ENCODE assay signal across 10 mouse cellular contexts in the genomic region with DNA sequence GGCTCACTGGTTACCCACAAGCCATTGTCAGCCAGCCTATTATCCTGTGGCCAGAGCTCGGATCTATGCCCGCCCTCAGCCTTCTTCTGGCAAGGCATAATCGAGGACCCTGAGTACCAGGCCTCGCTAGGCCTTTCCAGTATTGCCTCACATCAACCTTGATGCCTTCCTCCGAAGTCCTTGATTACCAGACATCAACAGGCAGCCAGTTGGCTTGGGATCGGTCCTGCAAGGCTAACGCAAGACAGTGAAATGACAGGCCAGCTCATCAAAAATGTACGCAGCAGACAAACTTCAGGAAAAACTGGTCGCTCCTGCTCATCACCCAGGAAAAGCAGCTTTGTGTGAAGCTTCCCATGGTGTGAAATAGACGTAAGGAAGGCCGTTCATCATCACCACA.
"Had no signal": no experiment of that assay in that cellular context is flagged by ENCODE, and none has a peak within 500 bp of the region (broad histone marks: within the 10 kb centered on the region; RNA-seq: fewer than 3 reads in every experiment).

No protein-coding gene starts in this region.

- DNase-seq: kidney, adult 9 months; kidney, postnatal 36 days; layer of hippocampus, adult 9-11 months; layer of hippocampus, postnatal 36 days; lung, adult 2 months; lung, postnatal 36 days; midbrain, embryonic 14.5 days; right cerebral cortex, postnatal 14 days; thymus, adult 18-20 months; thymus, postnatal 14 days had no signal
